Mouse (Mus musculus) stomach, postnatal 0 days (tissue): ENCODE data around the gene Magi2. TPM values are rescaled to one million over a fixed set of nuclear protein-coding genes. Genes with fewer than 3 reads are reported as not detected.

Experiments used
- ATAC-seq: fragments of 200-750 bp; cut with Nextera tagmentation; 2 replicates; pipeline ENCODE4 v1.8.0; 2017; ENCODE audit not compliant: low FRiP score, low TSS enrichment
- DNase-seq: peaks from one replicate; pipeline ENCODE4 v3.0.0-alpha.2; 2016; ENCODE audit warnings: low spot score
- H3K27ac ChIP-seq: fragments of 300-500 bp; sonication (generic); replicated peaks from 2 replicates; pipeline ENCODE4 v1.5.1; 2014; ENCODE audit warnings: mild to moderate bottlenecking, control low read depth
- H3K27me3 ChIP-seq: fragments of 300-500 bp; sonication (generic); 2 replicates; pipeline ENCODE4 v1.6.1; 2014; ENCODE audit warnings: low read length; ENCODE audit not compliant: control insufficient read depth, insufficient read depth
- H3K36me3 ChIP-seq: fragments of 300-500 bp; sonication (generic); 2 replicates; pipeline ENCODE4 v1.6.1; 2014; ENCODE audit warnings: low read length, mixed read lengths; ENCODE audit not compliant: control insufficient read depth, insufficient read depth
- H3K4me1 ChIP-seq: fragments of 300-500 bp; sonication (generic); replicated peaks from 2 replicates; pipeline ENCODE4 v1.6.1; 2014; ENCODE audit warnings: antibody characterized with exemption; ENCODE audit not compliant: control insufficient read depth, insufficient read depth
- H3K4me2 ChIP-seq: fragments of 300-500 bp; sonication (generic); replicated peaks from 2 replicates; pipeline ENCODE4 v1.6.1; 2014; ENCODE audit warnings: low read depth, mild to moderate bottlenecking, control low read depth, moderate library complexity
- H3K4me3 ChIP-seq: fragments of 300-500 bp; sonication (generic); 2 replicates; pipeline ENCODE4 v1.5.1; 2014; ENCODE audit warnings: low read depth, low read length, control low read depth
- H3K9ac ChIP-seq: fragments of 300-500 bp; sonication (generic); 2 replicates; pipeline ENCODE4 v1.6.1; 2014; ENCODE audit warnings: mild to moderate bottlenecking, low read length, control low read depth, mixed read lengths
- H3K9me3 ChIP-seq: fragments of 300-500 bp; sonication (generic); 2 replicates; pipeline ENCODE4 v1.6.1; 2016; ENCODE audit warnings: low read length; ENCODE audit not compliant: control insufficient read depth
- CTCF ChIP-seq: IDR thresholded peaks from 2 replicates; pipeline ENCODE4 v1.5.1; 2016; ENCODE audit warnings: antibody characterized with exemption, low read depth, mild to moderate bottlenecking, moderate library complexity
- EP300 ChIP-seq: optimal IDR thresholded peaks from 2 replicates; pipeline ENCODE3; 2016; ENCODE audit warnings: antibody characterized with exemption
- WGBS: fragments of 180-500 bp; shearing (Covaris S2); extraction: QIAGEN DNeasy Blood & Tissue Kit; methylation state at CpG from one replicate; pipeline ENCODE4 v1.1.7; 2014; 5-methylcytosine and 5-hydroxymethylcytosine counted together
- polyA plus RNA-seq: library from polyadenylated mRNA; unstranded; fragments of >200 nt; fragmentation: Nextera tagmentation; extraction: Ambion mirVana; gene quantifications from 2 replicates; pipeline ENCODE4 v1.2.1, GENCODE M21; 2015

Magi2 gene
- polyA plus RNA-seq, 1 experiment from 2014 or later = 1.9 TPM

GRCm38 (mm10) chr5:19909071-19909470 is 682.2 kb downstream of the Magi2 start:
- Histone ChIP-seq H3K27ac (no peak overlapping the region), H3K9me3 (no peaks in the 10 kb centered on the region), H3K27me3 (no peaks in the 10 kb centered on the region), H3K36me3 (no peaks in the 10 kb centered on the region), H3K4me2 (peak overlapping the region; percentile 58), H3K4me1 (no peaks in the 10 kb centered on the region), H3K4me3 (peak overlapping the region; percentile 25), H3K9ac (no peak overlapping the region)
- no peak for ATAC-seq
- no peak for DNase-seq
- no peak for TF ChIP-seq CTCF
- no peak for TF ChIP-seq EP300
- WGBS = 9% methylated on average over 11 of the region's 11 CpGs

GRCm38 (mm10) chr5:19909664-19910063 is 682.8 kb downstream of the Magi2 start:
- no peak overlapping the region for H3K27ac ChIP-seq
- 64% methylated on average over 7 of the region's 7 CpGs for WGBS
- H3K4me2 ChIP-seq = no peak overlapping the region
- H3K4me3 ChIP-seq = no peak overlapping the region
- DNase-seq = no peak
- no peak overlapping the region for H3K9ac ChIP-seq
- TF ChIP-seq CTCF (no peak), EP300 (no peak)
- H3K36me3 ChIP-seq = no peaks in the 10 kb centered on the region
- no peak for ATAC-seq
- no peaks in the 10 kb centered on the region for H3K9me3 ChIP-seq
- no peaks in the 10 kb centered on the region for H3K4me1 ChIP-seq
- H3K27me3 ChIP-seq = no peaks in the 10 kb centered on the region

GRCm38 (mm10) chr5:19932102-19932501 is 705.3 kb downstream of the Magi2 start:
- no peaks in the 10 kb centered on the region for H3K36me3 ChIP-seq
- H3K9ac ChIP-seq = no peak overlapping the region
- no peak for DNase-seq
- H3K27ac ChIP-seq = no peak overlapping the region
- TF ChIP-seq EP300 = no peak
- no peak for TF ChIP-seq CTCF
- no peak for ATAC-seq
- no peak overlapping the region for H3K4me2 ChIP-seq
- no peaks in the 10 kb centered on the region for H3K4me1 ChIP-seq
- no peaks in the 10 kb centered on the region for H3K9me3 ChIP-seq
- WGBS = 84% methylated on average over 3 of the region's 3 CpGs
- no peaks in the 10 kb centered on the region for H3K27me3 ChIP-seq
- no peak overlapping the region for H3K4me3 ChIP-seq

GRCm38 (mm10) chr5:19933190-19933589 is 706.4 kb downstream of the Magi2 start:
- Histone ChIP-seq H3K9me3 (no peaks in the 10 kb centered on the region), H3K27me3 (no peaks in the 10 kb centered on the region), H3K36me3 (no peaks in the 10 kb centered on the region), H3K4me3 (no peak overlapping the region), H3K9ac (no peak overlapping the region), H3K4me2 (no peak overlapping the region), H3K4me1 (no peaks in the 10 kb centered on the region), H3K27ac (no peak overlapping the region)
- DNase-seq (no peak), ATAC-seq (no peak)
- WGBS = 57% methylated on average over 2 of the region's 2 CpGs
- TF ChIP-seq CTCF (peak; percentile 50), EP300 (no peak)

GRCm38 (mm10) chr5:19951102-19951501 is 724.3 kb downstream of the Magi2 start:
- H3K9me3 ChIP-seq = no peaks in the 10 kb centered on the region
- no peaks in the 10 kb centered on the region for H3K36me3 ChIP-seq
- no peak overlapping the region for H3K27ac ChIP-seq
- no peak overlapping the region for H3K9ac ChIP-seq
- WGBS = 75% methylated on average over 2 of the region's 2 CpGs
- no peaks in the 10 kb centered on the region for H3K27me3 ChIP-seq
- ATAC-seq (no peak), DNase-seq (no peak)
- H3K4me3 ChIP-seq = no peak overlapping the region
- no peak overlapping the region for H3K4me2 ChIP-seq
- no peaks in the 10 kb centered on the region for H3K4me1 ChIP-seq
- no peak for TF ChIP-seq EP300

GRCm38 (mm10) chr5:19964113-19964512 is 737.3 kb downstream of the Magi2 start:
- no peak overlapping the region for H3K4me2 ChIP-seq
- H3K27ac ChIP-seq = no peak overlapping the region
- H3K9me3 ChIP-seq = no peaks in the 10 kb centered on the region
- no peak overlapping the region for H3K9ac ChIP-seq
- H3K4me3 ChIP-seq = no peak overlapping the region
- H3K27me3 ChIP-seq = no peaks in the 10 kb centered on the region
- TF ChIP-seq EP300 (no peak), CTCF (no peak)
- no peaks in the 10 kb centered on the region for H3K36me3 ChIP-seq
- DNase-seq = no peak
- WGBS = 68% methylated on average over 1 of the region's 1 CpGs
- no peaks in the 10 kb centered on the region for H3K4me1 ChIP-seq
- ATAC-seq = no peak
